Mouse (Mus musculus): ENCODE measurements at regions not wholly inside any gene's neighbourhood (a gene's known extent, or its start where the extent isn't known, plus 50 kb on each side); places are given as distances from the start of the nearest gene placed in this dataset.

DNA sequence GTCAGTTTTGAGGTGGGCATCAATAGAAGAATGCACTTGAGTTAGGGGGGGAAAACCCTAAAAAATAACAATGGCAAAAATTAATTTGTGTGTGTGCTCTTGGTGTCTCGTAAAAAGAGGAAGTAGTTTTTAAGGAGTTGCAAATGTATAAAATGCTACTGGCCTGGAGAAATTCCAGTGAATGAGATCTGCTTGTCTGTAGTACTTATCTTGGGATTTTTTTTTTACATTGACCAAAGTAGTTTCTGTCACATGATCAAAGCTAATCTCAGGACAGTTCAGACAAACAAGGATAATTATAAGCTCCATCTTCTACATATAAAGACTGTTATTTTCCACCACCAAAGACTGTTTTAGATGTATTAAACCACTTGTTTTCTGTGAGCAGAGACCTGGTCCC lies 128.3 kb upstream of the Zeb2 start:
- TF ChIP-seq CTCF (IDR thresholded peaks at IDR 0.05; ENCODE audit: low read depth, low read length) (no peak), EP300 (IDR thresholded peaks at IDR 0.05; ENCODE audit: insufficient read depth, low read depth, low read length) (no peak), POLR2A (IDR thresholded peaks at IDR 0.05; ENCODE audit: insufficient read depth, low read length) (no peak)
